Mouse (Mus musculus) cerebellum, postnatal 36 days (tissue): ENCODE measurements around the gene Sox13.

Experiments
- DNase-seq, 2 experiments: peaks; one replicate each; pipeline ENCODE4 v3.0.0; 2021 to 2022; ENCODE audit warnings: mixed read lengths in 2 of 2

Sox13 gene

DNA sequence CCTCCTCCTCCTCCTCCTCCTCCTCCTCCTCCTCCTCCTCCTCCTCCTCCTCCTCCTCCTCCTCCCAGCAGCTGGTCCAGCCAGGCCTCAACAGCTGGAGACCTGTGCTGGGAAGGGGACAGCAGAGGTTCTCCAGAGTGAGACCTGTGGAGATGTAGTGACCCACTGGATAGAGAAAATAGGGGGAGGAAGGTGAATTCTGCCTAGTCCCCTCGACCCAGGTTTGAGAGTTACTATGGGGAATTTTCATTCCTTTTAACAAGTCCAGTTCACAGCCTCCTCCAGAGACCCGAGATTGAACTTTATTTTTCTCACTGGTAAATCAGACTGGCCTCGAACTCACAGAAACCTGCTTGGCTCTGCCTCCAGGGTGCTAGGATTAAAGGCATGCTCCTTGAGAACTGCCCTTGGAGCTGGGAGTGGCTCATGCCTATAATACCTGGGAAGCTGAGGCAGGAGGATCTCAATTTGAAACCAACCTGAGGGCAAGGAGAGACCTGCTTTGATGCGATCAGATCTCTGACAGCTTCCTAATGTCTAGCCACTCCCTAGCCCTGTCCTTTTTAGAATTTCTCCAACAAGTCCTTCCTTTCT is 467 bp upstream of the Sox13 start:
- no peak for DNase-seq

DNA sequence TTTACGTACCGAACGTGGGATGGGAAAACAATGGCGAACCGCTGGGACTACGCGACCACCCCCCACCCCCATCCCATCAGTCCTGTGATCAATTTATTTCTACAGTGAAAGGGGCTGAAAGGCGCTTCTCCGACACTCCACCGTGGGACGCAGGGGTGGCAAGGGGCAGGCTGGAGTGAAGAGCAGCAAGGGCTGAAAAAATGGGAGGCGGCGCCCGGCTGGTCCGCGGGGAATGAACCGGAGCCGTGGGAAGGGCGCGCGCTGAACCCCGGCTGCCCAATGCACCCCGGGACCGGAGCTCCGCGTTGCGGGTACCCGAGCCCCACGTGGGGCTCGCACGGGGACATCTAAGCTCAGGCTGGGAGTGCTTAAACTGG is 1.0 kb downstream of the Sox13 start:
- no peak for DNase-seq

DNA sequence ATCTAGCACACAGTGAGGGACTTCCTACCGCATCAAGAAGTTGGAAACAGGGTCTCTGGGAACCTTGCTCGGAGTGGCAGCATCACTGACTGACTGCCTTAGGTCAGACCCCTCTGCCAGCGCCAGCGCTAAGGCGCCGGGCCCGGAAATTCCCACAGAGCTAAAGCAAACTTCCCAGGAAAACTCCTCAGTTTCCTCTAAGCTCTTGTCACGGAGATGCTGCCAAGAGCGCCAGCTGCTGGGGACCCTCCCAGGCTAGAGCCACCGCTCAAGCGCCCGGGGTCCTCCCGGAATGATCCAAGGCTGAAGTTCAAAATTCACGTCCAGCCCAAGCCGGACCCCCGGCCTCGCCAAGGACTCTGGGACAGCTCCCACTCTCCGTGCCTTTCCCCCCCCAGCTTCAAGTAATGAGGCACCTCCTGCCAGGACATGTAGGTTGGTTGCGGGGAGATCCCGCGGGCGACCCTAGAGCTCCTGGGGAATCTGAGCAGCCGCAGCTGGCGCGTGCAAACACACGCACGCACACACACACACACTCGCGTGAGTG is 1.5 kb downstream of the Sox13 start:
- no peak for DNase-seq

DNA sequence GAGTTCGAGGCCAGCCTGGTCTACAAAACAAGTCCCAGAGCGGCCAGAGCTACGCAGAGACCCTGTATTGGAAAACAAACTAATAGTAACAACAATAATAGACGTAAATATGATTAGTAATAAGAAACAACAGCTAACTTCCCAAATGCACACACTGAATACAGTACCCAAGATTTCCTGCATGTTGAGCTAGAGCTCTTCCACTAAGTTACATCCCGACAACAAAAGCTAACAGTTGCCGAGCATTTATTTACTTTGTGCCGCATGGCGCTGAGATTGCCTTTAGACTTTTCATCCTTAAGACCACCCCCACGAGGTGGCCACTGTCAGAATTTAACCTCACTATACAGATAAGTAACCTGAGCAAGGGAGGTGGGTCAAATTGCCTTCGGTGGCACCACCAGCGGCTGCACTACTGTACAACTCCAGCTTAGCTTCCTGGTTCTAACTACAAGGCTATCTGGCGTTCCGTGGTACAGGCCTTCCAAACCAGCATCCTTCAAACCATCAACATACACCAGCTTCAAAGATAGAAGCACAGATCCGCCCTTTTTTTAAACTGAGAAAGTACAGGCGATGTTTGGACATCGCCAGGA is 2.1 kb downstream of the Sox13 start:
- no peak for DNase-seq

DNA sequence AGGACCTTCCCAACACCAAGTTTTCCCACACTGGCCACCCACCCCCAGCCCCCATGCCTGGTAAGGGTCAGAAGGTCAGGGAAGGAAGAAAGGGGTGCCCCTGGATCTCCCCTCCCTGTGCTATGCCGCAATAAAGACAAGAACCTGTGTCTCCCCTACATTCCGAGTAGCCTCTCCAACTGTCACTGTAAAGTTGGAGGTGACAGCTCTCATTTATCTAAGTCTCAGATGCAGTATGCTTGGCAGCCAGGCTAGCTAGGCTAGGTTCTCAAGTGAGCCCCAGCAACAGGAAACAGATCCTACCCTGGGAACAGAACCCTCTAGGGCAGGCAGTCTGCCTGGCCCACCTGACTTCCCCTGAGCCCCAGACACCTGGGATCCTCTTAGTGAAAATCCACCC is 3.1 kb downstream of the Sox13 start:
- no peak for DNase-seq

DNA sequence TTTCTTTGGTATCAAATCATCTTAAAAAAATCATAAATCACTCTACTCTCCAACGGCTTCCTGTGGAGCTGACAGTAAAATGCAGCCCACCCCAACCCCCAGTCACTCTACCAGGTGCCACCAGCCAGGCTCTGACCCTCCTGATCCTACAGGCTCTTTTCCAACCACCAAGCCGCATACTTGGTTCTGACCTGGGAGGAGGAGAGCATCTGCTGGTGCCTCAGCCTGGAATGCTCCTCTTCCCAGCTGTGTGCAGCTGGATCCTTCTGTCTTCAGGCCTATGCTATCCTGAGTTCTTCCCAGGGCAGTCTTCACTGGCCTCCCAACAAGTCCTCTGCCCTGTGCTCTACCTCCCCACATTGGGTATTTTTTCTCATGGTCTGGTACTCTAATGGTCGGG is 3.7 kb downstream of the Sox13 start:
- DNase-seq = no peak

DNA sequence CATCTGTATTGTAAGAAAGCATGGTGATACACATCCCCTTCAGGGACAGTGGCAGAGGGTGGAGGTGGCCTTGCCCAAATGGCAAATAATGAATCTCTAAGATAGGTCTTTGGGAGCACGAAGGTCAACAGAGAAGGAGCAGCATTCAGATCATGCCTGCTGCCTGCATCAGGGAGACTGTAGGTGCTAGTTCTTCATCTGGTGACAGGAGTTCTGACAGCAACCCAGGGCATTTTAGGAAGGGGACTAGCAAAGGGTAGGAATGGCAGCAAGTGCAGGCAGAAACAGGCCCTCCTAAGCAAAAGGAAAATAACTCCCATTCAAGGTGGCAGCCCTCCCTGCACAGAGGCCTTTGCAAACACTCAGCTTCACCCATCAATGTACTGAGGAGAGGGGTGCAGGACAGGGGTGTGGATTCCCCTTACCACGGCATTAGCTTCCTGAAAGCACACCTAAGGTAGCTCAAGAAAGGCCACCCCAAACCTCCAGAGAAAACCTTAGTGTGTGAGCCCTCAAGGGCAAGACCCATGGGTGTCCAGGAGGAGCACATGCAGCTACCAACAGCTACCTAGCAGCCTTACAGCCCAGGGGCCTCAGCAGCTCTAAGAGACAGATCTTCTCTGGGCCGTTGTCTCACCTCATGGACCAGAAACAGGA is 4.9 kb downstream of the Sox13 start:
- no peak for DNase-seq

DNA sequence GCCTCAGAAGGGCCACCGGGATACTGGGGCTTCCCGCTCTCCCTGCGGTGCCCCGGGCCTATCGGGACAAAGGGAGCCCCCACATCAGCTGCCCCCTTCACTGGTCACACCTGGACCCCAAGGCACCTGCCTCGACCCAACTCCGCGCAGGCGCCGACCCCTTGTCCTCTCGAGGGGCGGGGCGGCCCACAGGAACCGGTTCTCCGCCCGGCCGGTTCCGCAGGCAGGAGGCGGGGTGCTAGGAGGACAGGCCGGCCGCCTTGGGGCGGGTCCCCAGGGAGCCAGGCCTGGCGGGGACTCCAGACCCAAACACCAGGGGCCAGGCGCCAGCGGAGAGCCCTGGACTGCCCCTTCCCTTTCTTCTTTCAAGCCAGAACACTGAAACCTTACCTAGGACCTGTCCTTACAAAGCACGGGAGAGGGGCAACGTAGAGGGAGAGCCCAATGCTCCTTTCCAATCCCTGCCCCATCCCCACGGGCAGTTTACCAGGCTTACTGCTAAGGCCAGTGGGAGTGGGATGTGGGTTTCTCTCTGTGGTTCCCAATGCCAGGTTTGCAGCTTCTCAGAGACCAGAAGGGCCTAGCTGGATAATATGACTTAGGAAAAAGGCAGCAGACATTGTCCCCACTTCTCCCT is 5.9 kb downstream of the Sox13 start:
- peak in 1 of 2 experiments; percentile 12 for DNase-seq

DNA sequence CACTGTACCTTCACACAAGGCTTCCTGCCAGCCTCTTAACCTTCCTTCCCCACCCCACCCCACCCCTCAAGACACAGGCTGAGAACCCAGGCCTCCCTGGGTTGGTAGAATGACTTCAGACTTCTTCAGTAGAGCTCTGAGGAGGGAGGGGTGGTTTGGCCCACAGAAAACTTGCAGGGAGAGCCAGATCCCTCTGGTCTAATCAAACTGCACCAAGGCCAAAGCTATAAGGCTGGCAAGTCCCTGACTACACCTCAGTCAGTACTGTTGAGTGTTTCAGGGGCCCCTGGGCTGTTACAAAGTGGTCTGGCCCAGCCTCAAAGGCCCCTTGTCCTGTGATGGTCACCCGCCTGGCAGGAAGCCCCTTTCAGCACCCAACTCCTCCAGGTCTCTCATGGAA is 6.6 kb downstream of the Sox13 start:
- DNase-seq = no peak

DNA sequence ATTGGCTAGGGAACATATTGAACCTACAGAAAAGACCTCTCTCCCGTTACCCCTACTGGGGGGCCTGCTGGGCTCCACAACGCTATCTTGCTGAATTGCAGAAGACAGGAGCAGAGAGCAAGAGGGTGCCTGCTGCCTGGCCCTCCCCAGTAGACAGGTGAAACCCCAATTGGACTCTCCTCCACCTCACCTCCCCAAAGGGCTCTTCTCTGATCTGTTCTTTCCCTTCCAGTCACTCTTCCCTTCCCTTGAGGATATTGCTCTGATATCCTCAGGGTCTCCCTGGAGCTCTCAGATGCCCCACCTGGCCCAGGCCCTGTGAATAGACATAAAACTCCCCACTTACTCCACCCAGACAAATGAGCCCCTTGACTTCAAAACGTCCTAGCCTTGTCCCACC is 7.1 kb downstream of the Sox13 start:
- DNase-seq = no peak

DNA sequence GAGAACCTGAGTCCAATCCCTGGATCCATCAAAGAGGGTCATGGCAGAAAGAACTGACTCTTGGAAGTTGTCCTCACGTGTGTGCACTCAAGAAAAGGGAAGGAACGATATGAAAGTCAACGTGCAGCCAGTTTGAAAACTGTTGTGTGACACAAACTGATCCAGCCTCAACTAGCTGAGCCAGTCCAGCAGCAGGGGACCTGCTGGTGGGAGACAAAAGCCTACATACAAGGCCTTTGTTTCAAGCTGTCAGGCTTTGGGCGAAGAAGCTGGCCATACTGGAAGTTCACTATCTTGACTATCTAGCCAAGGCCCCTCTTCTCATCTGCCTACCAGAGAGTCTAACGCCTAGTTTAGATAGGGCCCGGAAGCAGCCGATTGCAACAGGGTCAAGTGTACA is 7.7 kb downstream of the Sox13 start:
- DNase-seq = no peak

DNA sequence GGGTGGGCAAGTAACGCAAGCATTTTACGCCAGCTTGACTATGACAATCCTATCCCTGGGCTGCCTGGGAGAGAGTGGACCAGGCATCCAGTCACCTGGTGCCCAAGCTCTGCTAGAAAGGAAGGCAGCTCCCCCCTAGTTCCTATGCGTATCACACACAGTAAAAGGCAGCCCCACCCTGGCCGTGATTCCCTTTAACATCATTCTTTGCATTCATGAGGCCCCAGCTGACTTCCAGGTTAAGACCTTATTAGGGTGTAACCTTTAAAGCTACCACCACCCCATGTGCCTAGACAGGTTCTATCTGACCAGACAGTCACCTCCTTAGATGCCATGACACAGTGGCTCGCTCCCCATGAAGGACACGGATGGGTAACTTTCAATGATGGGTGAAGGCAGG is 8.7 kb downstream of the Sox13 start:
- no peak for DNase-seq

DNA sequence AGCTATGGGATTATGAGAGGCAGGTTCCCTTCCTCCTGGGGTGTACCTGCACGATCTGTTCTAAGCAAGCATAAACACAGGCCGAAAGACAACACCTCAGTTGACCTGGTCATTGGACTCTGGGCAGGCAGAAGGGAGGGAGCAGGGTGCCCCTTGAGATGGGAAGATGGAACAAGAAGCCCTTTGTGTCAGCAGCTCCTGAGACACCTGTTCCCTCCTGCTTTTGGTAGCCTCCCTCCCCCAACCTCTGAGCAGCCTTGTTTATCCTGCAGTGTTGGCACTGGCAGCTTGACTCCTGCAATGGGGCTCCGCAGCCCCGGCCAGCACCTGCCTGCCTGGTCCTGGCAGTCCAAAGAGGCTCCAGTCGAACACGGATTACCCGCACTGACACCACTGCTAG is 9.1 kb downstream of the Sox13 start:
- no peak for DNase-seq

DNA sequence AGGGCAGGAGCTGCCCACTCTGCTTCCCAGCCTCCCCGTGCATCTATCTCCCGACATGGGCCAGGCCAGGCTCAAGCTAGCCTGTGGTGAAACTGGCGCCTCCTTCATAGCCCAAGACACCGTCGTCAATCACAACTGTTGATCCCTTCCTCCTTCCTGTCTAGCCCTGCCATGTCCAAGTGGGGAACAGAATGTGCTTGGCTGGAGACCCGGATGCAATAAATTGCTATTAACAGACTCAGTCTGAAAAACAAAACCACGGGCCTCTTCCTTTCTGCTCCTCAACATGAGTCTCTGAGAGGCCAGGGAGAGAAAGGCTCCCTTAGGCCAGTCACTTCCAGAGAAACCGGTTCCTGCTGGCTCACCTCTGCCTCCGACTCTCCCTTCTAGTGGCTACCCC is 11.2 kb downstream of the Sox13 start:
- DNase-seq = no peak

DNA sequence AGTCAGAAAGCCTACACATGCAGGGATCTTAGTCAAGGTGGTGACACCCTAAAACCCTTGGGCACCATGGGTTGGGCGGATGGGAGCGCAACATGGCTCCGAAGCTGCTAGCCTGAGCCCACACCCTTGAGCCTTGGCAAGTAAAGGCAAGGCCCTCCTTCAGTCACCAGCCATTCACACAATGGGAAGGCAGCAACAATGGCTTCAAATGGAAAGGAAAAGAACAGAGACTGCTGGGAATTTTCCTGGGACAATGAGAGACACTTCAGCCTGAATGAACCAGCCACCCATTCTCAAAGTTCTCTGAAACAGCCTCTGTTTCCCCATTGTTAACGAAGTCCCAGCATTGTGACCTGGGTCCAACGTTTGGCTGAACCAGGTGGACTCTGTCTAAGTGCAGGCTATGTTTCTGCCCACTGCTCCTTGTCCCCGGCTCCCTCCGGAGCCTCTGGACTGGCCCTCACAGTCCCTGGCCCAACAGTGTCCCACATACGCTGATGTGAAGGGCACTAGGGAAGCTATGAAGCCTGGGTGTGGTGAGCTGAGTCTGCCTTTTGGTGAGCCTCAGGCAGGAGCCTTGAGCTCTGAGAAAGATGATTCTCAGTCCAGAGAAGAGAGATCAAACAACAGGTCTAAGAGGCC is 12.6 kb downstream of the Sox13 start:
- DNase-seq = no peak

DNA sequence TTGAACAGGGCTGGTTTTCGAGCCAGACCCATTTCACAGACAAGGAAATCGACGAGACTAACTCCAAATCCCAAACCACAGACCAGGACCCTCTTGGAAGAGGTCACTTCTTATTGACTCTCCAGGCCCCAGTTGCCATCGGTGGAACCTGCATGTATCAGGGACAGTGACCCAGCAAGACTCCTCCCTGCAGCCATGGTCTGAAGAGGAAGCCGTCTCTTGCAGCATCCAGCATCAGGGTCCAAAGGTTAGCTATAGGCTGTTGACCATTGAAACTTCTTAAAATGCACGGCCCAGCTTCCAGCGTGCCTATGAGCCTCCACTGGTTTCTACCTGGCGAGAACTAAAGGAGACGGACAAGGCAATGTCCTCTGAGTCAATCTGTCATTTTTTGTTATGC is 14.4 kb downstream of the Sox13 start:
- no peak for DNase-seq

DNA sequence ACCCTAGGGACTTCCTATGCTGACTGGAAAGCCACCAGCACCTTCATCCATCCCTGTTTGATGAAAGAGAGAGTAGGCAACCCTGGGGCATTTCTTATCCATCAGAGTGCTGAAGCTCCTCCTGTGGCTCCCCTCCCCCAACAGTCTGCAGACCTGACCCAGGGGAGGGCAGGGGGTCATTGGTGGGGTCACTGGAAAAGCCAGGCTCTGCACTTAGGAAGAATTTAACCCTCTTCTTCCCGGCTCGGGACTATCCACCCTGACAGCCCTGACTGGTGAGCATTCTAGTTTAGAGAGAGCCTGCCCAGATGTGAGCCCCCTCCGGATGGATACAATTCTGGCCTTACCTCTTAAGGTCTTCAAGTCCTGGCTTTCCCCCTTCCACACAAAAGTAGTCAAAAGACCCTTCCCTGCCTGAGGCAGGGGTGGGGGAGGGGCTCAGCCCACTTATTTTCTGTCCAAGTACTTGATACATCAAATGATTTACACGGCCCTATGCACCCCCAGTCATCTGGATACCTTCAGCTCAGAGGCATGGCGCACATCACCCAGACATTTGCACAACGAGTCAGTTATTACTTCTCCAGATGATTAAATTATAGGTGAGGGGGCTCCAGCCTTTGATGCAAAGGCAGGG is 15.2 kb downstream of the Sox13 start:
- no peak for DNase-seq

DNA sequence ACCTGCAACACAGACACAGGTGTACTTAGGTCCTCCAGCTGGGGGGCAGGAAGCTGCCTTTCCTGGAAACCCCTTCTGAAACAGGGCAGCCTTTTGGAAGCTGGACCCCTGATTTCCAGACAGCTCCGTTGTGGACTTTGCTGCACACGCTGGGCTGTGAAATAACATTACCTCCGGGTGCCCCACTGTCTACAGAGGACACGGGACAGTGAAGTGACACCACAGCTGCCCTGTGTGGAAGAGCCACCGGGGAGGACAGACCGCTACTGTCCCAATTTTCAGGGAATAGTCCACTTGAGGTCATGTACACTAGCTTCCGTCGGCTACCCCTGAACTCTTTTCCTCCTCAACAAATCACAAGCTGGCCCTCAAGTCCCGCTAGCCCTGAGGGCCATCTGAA is 15.9 kb downstream of the Sox13 start:
- no peak for DNase-seq

DNA sequence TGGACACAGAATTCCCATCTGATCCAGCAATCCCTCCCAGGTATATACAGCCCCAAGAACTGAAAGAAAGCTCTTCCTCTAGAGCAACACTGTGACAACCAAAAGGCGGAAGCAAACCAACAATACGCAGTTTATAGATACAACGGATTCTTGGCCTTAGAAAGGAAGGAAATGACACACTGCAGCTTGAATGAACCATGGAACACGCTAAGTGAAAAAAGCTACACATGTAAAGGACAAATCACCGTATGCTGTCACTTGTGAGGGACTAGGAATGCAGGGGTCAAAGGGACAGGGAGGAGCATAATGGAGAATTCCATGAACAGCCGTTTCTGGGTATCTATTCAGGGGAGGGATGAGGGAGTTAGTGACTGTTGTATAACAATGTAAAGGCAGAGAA is 16.7 kb downstream of the Sox13 start:
- no peak for DNase-seq

DNA sequence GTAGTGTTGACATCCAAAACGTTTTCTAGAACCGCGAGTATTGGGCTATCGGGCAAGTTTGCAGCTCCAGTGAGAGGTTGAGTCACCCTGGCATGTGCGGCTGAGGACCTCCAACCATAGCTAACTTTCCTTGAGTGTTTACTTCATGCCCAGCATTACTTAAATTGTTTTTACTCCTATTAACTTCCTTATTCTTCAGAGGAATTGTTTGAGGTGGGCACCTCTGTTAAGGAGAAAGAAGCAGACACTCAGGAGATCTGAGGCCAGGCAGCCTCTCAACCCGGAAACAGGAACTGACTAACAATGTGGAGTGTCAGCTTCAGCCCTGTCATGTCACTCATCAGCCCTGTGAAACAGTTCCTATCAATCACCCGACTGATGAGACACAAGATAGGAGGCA is 17.6 kb downstream of the Sox13 start:
- DNase-seq = no peak

DNA sequence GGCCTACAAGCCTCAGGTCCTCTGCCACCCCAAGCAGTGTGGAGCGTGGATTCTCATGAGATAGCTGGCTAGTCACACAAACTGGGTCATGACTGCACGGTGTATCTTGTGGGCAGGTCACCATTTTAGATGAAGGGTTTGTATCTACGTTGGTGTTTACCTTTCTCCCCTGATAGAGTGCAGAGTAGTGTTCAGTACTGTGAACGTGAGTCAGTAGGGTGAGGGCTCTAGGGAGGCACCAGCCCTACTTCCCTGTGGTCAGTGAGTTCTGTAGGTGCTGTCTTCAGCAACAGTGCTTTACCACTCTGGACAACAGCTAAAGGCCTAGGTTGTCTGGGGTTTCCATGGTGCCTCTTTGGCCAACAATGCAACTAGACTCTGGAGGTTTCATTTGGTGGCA is 20.2 kb downstream of the Sox13 start:
- no peak for DNase-seq

DNA sequence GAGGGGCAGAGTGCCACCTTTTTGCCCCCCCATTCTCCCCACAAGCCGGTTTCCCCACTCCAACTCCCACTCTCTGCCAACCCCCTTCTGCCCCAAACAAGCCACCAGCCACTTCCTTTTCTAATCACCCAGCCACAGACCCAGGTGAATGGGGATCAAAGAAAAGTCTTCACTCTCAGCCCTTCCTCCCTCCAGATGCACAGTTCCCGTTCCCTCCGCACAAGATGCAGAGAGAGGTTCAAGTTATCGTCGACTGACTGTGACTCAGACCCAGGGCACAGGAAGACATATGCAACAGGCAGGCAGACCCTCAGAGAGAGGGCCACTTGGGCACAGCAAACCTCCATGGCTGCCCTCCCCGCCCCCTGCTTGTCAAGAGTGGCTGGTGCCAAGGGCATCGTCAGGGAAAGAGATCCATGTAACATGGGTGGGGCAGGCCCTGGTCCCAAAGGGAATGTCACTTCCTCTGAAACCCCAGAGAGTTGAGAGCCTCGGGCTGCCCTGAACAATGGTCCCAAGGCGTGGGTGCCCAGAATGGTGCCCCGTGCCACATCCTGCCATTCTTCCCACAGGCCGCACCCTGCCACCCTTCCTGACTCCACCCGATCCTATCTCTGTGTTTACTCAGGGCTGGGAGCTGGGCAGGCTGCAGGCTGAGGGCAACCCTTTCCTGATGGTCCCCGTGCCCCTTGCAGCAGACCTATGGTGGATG is 24.0 kb downstream of the Sox13 start:
- DNase-seq = no peak
